Mouse (Mus musculus) inflammation-experienced regulatory T-cells, adult 6 months (primary cell): ENCODE measurements around the gene Ncf1. TPM values are rescaled to one million over a fixed set of nuclear protein-coding genes. Genes with fewer than 3 reads are reported as not detected.

Source experiments
- ATAC-seq: one replicate; pipeline ENCODE4 v1.8.0; 2017
- polyA plus RNA-seq, 3 experiments: library from polyadenylated mRNA; unstranded; fragments of 100-300 nt; shearing (Covaris generic); gene quantifications; one replicate each; pipeline ENCODE4 v1.2.1; 2017

Gene Ncf1
- polyA plus RNA-seq, 3 experiments from 2014 or later: 3.9 to 8.5 (median 4.5) TPM

GRCm38 (mm10) chr5:134206721-134207120 is 22.7 kb downstream of the Ncf1 start:
- ATAC-seq: no peak

GRCm38 (mm10) chr5:134193664-134194063 is 35.8 kb downstream of the Ncf1 start:
- no peak for ATAC-seq

- no peak for ATAC-seq
Measured at GRCm38 (mm10) chr5:134188571-134188970, 40.9 kb downstream of the Ncf1 start.

- ATAC-seq: peak; percentile 16
Measured at GRCm38 (mm10) chr5:134186961-134187731, 42.3 kb downstream of the Ncf1 start.

- no peak for ATAC-seq
Measured at GRCm38 (mm10) chr5:134186059-134186458, 43.4 kb downstream of the Ncf1 start.

- ATAC-seq: peak; percentile 88
Measured at GRCm38 (mm10) chr5:134183880-134184808, 45.3 kb downstream of the Ncf1 start, which contains the start of gene Gtf2ird2. Gene Gtf2ird2 (plus strand): TSS chr5:134184019.

GRCm38 (mm10) chr5:134183162-134183561 is 46.3 kb downstream of the Ncf1 start:
- ATAC-seq: no peak

- ATAC-seq: no peak
Measured at GRCm38 (mm10) chr5:134182735-134183134, 46.7 kb downstream of the Ncf1 start.

- no peak for ATAC-seq
Measured at GRCm38 (mm10) chr5:134182172-134182571, 47.3 kb downstream of the Ncf1 start.

- peak; percentile 14 for ATAC-seq
Measured at GRCm38 (mm10) chr5:134179871-134180270, 49.6 kb downstream of the Ncf1 start.

GRCm38 (mm10) chr5:134178536-134178935 is 50.9 kb downstream of the Ncf1 start:
- no peak for ATAC-seq

GRCm38 (mm10) chr5:134176169-134176881 is 53.1 kb downstream of the Ncf1 start, which contains the start of gene Rcc1l:
Gene Rcc1l (minus strand): TSS chr5:134176774.
- ATAC-seq: peak; percentile 97

GRCm38 (mm10) chr5:134175696-134176095 is 53.7 kb downstream of the Ncf1 start:
- no peak for ATAC-seq

GRCm38 (mm10) chr5:134173206-134173605 is 56.2 kb downstream of the Ncf1 start:
- ATAC-seq: no peak

GRCm38 (mm10) chr5:134170167-134170566 is 59.3 kb downstream of the Ncf1 start:
- no peak for ATAC-seq

Other genes with a start within 250 kb of the Ncf1 start
- gene Castor2, start 129.9 kb downstream of the Ncf1 start, polyA plus RNA-seq: 1 to 10 TPM; 1.6 to 6.5 (median 5.4) TPM
- 1 to 10 TPM; 2.1 to 3.9 (median 2.2) TPM for gene Rcc1l, start 52.9 kb downstream of the Ncf1 start, polyA plus RNA-seq
- 1 to 10 TPM; 2.2 to 7.0 (median 4.0) TPM for gene Gtf2ird2, start 45.6 kb downstream of the Ncf1 start, polyA plus RNA-seq
- 10 to 100 TPM; 91.5 to 97.5 (median 94.5) TPM for gene Gtf2i, start 85.1 kb upstream of the Ncf1 start, polyA plus RNA-seq
- 10 to 100 TPM in 1 of 3 experiments, 1 to 10 TPM in 2; 3.5 to 12.4 (median 5.7) TPM for gene Gtf2ird1, start 227.1 kb upstream of the Ncf1 start, polyA plus RNA-seq